Mouse (Mus musculus): ENCODE data around the gene Uhrf1bp1.

The Uhrf1bp1 gene

GRCm38 (mm10) chr17:27848351-27848750, 7.9 kb upstream of the Uhrf1bp1 start:
- DNase-seq, result no peak

- DNase-seq, result peak; percentile 28
These were observed 5.2 kb upstream of the Uhrf1bp1 start for GRCm38 (mm10) chr17:27851076-27851475.

- peak; percentile 44 for DNase-seq
These were observed 782 bp downstream of the Uhrf1bp1 start for GRCm38 (mm10) chr17:27856798-27857648.

- no peak for DNase-seq
These were observed 1.6 kb downstream of the Uhrf1bp1 start for GRCm38 (mm10) chr17:27857649-27858475.

- no peak for DNase-seq
These were observed 2.9 kb downstream of the Uhrf1bp1 start for GRCm38 (mm10) chr17:27859131-27859530.

DNA sequence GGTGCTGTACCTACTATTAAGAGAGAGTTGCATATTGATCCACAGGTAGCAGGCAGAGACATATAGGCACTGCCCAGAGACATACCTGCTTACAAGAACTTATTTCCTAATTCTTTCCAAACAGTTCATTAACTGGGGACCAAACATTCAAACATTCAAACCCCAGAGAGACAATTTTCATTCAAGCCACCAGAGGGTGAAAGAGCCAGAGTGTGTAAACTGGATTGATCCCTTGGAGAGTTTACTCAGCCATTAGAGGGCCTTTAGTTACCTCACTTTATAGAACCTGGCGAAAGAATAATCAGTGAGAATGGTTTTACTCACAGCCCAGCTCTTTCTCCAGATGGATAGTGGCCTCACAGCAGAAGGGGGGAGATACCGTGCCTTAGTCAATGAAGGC, 9.2 kb downstream of the Uhrf1bp1 start:
- DNase-seq, result no peak

DNA sequence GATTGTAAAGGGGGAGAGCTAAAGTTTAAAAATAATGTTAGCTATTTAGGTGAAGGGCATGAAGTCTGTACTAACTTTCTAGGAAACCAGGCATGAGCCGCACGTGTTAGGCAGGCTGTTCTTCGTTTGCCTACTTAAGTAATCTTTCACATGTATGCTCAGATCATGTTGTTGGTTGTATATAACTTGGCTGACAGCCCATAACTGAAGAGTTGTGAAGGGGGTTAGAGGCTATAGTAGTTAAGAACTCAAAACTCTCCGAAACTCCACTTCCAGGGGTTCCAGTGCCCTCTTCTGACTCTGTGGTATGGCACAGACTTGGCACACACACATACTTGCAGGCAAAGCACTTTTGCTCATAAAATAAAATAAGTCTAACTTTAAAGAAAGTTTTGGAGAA, 10.5 kb downstream of the Uhrf1bp1 start:
- DNase-seq, result no peak

DNA sequence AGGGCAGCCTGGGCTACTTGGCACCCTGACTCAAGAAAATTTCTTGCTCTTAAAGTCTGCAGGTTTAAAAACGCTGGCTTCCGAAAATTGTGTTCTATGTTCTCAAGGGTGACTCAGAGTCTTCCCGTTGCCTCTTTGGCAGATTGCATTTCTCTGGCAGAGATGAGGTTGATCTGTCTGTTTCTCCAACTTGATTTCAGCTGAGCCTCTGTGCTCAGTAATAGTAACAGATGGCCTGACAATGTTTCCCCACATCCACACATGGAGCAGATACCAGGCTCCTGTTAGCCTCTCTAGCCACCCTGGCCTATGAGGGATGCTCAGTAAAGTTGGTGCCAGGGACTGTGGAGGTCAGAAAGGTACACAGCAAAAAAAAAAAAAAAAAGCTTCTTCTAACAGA, 15.6 kb downstream of the Uhrf1bp1 start:
- DNase-seq, result no peak

DNA sequence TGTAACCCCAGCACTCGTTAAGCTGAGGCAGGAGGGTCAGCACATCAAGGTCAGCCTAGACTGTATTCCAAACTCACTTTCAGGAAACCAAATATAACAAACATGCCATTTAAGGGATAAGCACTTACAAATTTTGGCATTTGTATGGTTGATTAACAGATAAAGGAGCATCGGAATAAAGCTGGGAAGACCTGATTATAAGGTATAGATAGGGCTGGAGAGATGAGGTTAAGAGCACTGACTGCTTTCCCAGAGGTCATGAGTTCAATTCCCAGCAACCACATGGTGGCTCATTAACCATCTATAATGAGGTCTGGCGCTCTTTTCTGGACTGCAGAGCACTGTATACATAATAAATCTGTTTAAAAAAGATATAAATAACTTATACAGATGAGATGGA, 17.3 kb downstream of the Uhrf1bp1 start:
- DNase-seq, result no peak

GRCm38 (mm10) chr17:27874510-27874909, 18.3 kb downstream of the Uhrf1bp1 start:
- DNase-seq, result no peak

DNA sequence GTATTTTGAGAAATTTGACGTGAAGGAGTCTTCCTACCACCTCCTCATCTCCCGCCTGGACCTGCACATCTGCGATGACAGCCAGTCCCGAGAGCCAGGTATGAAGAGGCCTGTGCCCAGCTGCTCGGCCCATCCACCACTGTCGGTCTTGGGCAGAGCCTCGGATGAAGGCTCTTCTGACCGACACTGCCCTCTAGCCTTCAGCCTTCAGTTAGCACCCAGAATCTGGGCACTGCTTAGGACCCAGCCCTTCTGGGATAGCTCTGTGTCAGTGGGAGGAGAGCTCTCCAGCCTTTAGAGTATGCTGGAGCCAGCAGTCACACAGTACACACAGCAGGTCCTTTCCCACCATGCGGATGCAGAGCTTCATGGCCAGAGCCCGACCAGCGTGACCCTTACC, 25.3 kb downstream of the Uhrf1bp1 start:
- peak; percentile 24 for DNase-seq

DNA sequence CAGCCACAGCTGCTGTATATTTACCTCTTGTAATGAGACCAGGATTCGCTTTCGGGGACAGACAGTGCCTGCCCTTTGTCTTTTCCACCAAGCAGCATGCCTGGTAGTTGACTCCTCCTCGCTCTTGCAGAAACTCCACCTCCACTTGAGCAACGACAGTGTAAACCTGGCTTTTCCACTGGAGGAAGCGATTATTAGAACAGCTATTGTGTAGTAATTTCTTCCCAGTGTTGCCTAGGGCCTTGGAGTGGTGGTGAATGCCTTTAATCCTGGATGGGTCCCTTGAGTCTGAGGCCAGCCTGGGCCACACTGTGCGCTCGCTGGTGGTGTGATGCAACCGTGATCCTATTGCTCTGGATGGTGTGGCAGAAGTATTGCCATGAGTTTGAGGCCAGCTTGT, 26.9 kb downstream of the Uhrf1bp1 start:
- peak; percentile 55 for DNase-seq

GRCm38 (mm10) chr17:27883994-27884393, 27.8 kb downstream of the Uhrf1bp1 start:
- no peak for DNase-seq

DNA sequence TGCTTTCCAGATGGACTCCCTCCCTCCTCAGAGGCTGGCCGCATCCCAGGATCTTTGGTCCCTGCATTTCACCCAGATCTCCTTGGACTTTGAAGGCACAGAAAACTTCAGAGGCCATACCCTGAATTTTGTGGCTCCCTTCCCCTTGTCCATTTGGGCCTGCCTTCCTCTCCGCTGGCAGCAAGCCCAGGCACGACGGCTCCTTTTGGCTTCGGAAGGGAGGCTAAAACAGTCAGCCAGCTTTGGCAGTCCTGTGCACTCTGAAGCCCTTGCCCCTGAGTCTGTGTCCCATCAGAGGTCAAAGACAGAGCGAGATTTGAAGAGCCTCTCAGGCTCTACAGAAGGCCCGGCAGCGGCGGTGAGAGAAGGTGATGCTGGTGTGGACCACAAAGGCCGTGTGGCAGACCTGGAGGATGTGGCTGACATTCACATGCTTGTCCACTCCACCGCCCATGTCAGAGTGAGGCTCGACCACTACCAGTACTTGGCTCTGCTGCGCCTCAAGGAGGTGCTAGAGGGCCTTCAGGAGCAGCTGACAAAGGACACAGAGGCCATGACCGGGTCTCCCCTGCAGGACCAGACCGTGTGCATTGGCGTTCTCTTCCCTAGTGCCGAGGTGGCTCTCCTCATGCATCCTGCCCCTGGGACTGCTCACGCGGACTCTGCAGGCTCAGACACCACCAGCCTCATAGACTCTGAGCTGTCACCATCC, 30.4 kb downstream of the Uhrf1bp1 start:
- DNase-seq, result no peak

- peak; percentile 96 for DNase-seq
These were observed 51.4 kb downstream of the Uhrf1bp1 start for GRCm38 (mm10) chr17:27907512-27908205.

DNA sequence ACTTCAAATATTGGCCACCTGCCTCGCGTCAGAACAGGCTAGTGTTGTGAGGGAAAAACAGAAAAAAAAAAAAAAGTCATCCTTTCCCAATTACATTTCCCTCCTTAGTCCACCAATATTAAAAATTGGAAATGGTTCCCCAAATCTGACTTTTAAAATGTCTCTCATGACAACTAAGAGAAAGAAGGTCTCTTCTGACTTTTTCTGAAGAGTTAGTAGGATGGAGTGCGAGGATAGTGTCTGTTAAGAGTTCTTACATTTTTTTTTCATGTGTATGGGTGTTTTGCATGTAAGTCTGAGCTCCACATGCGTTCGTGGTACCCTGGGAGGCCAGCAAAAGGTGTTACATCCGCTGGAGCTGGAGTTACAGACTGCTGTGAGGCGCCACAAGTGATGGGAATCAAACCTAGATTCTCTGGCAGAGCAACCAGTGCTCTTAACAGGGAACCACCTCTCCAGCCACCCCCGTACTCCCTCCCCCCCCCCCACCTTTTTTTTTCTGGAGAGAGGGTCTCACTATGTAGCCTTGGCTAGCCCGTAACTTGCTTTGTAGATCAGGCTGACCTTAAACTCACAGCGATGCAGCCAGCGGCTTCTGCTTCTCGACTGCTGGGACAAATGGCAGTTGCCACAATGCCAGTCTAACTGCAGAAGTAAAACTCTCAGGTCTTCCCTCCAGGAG, 52.1 kb downstream of the Uhrf1bp1 start:
- DNase-seq, result peak; percentile 84

GRCm38 (mm10) chr17:27908888-27909621, 52.8 kb downstream of the Uhrf1bp1 start, which contains the start of gene Anks1:
Gene Anks1 (plus strand): TSS chr17:27909306.
- DNase-seq, result peak; percentile 85

GRCm38 (mm10) chr17:27909622-27910500, 53.6 kb downstream of the Uhrf1bp1 start, which contains the start of gene Taf11:
Gene Taf11 (minus strand): TSS chr17:27909844.
- DNase-seq, result peak; percentile 57

GRCm38 (mm10) chr17:27911371-27911770, 55.1 kb downstream of the Uhrf1bp1 start:
- no peak for DNase-seq

DNA sequence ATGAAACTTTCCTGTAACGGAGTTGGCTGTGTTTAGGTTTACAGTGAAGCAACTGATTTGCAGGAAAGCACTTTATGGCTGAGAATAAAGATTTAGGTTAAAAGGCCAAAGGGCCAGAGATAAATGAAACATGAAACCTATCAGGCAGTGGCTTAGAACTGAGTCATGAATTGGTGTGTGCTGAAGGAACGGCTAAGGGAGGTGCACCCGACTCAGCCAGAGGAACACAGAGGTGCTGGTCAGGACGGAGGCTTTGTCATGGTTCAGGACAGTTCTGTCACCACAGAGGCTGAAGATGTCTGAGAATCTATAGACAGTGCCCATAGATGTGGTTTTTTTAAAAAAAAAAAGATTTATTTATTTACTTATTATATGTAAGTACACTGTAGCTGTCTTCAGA, 58.5 kb downstream of the Uhrf1bp1 start:
- no peak for DNase-seq
